Mouse (Mus musculus) ES-E14 (cell line): ENCODE results near the gene Gabarapl1.

Source experiments
- CHD2 ChIP-seq: IDR thresholded peaks from 2 replicates; pipeline ENCODE4 v1.6.1; 2014; ENCODE audit warnings: mild to moderate bottlenecking, low read depth, low read length, inconsistent platforms
- HCFC1 ChIP-seq: IDR thresholded peaks from 2 replicates; pipeline ENCODE4 v1.6.1; 2012; ENCODE audit warnings: low read length, inconsistent platforms, borderline replicate concordance; ENCODE audit not compliant: insufficient read depth

DNA sequence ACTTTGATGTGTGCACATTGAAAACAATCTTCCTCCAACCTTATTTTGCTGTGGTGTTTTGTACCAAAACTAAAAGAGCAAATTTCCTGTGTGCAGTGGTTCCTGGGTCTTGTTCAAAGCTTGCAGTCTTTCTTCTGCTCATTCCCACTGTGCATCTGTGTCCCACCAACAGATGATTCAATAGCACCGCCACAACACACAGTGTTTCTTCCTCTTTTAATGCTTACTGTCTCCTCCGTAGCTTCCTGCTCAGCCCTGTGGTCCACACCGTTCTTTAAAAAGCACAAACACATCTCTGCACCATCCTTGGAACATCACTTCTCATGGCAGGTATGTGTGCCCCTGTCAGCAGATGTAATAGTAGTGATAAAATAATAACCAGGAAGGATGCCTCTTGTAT is 58.5 kb downstream of the Gabarapl1 start, which contains the start of gene Klrd1:
- TF ChIP-seq HCFC1 (no peak), CHD2 (no peak)
